Mouse (Mus musculus) erythroblast, embryonic 14.5 days (primary cell): ENCODE measurements around the gene Olfr995.

Experiments
- GATA1 ChIP-seq: IDR thresholded peaks from 2 replicates; pipeline ENCODE4 v1.6.1; 2012; ENCODE audit warnings: low read length, inconsistent platforms, mixed read lengths
- TAL1 ChIP-seq: IDR thresholded peaks from 3 replicates; pipeline ENCODE4 v1.6.1; 2012; ENCODE audit warnings: low read length, inconsistent platforms, mixed read lengths

DNA sequence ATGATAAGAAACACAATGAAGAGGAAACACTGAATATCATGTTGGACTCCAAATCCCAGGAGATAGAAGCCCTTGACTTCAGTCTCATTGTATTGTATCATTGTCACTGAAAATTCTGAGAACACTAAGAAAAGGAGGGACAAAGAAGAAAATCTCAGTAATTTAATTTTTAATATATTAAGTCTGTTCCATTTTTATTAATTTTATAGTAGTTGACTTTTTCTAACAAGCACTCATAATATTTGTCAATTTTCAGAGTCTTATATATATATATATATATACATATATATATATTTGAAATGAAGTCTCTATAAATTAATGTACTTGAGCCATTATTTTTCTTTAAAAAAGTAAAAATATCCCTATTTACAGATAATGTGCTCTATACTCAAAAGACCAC is 28.7 kb downstream of the Olfr995 start, which contains the start of gene Olfr993:
- TF ChIP-seq TAL1 (no peak), GATA1 (no peak)
